Mouse (Mus musculus): ENCODE data around the gene Alkbh1. TPM values are rescaled to one million over a fixed set of nuclear protein-coding genes. Genes with fewer than 3 reads are reported as not detected.

Alkbh1 gene
- total and polyA plus RNA-seq, 3 experiments: 7.6 to 11.5 (median 9.6) TPM

- TF ChIP-seq EP300 (IDR thresholded peaks at IDR 0.05; ENCODE audit: insufficient read depth, low read depth, low read length): no peak
- no peak for TF ChIP-seq POLR2A (IDR thresholded peaks at IDR 0.05; ENCODE audit: insufficient read depth, low read depth, low read length)
- no peak for TF ChIP-seq CTCF (IDR thresholded peaks at IDR 0.05)
- Histone ChIP-seq H3K27ac (no peak overlapping the region; the same call in 1 of the 2 replicates), H3K4me1 (ENCODE audit: control insufficient read depth, insufficient read depth, low read length) (peaks cover 5% of the 10 kb centered on the region), H3K4me3 (peak overlapping the region; percentile 87), H3K36me3 (ENCODE audit: control insufficient read depth, insufficient read depth, low read length) (peaks cover 19% of the 10 kb centered on the region), H3K79me2 (replicated peaks; ENCODE audit: control insufficient read depth, insufficient read depth, low read length) (no peaks in the 10 kb centered on the region; the same call in none of the 2 replicates), H3K27me3 (ENCODE audit: control insufficient read depth, insufficient read depth, low read length) (no peaks in the 10 kb centered on the region), H3K9ac (ENCODE audit: low read depth, low read length) (no peak overlapping the region)
- intact Hi-C loops (cut with DNase I): loop anchor here (2.0 kb wide), 1 partner anchor 30 kb away; the partner anchor contains the start of gene Snw1
- WGBS: 14% methylated on average over 12 of the region's 12 CpGs
- DNase-seq: no peak
Measured at GRCm38 (mm10) chr12:87442177-87443114, 1.4 kb downstream of the Alkbh1 start.

GRCm38 (mm10) chr12:87428885-87429284 is 14.9 kb downstream of the Alkbh1 start:
- TF ChIP-seq CTCF (IDR thresholded peaks at IDR 0.05) (no peak), POLR2A (IDR thresholded peaks at IDR 0.05; ENCODE audit: insufficient read depth, low read depth, low read length) (no peak), EP300 (IDR thresholded peaks at IDR 0.05; ENCODE audit: insufficient read depth, low read depth, low read length) (no peak)
- peaks cover 4% of the 10 kb centered on the region; the same call in 1 of the 2 replicates for H3K36me3 ChIP-seq (ENCODE audit: control insufficient read depth, insufficient read depth, low read length)

GRCm38 (mm10) chr12:87428295-87428694 is 15.5 kb downstream of the Alkbh1 start:
- no peak overlapping the region for H3K9ac ChIP-seq (ENCODE audit: low read depth, low read length)
- H3K79me2 ChIP-seq (replicated peaks; ENCODE audit: control insufficient read depth, insufficient read depth, low read length): no peaks in the 10 kb centered on the region
- H3K4me1 ChIP-seq (ENCODE audit: control insufficient read depth, insufficient read depth, low read length): no peaks in the 10 kb centered on the region
- no peak for DNase-seq
- peaks cover 4% of the 10 kb centered on the region; the same call in 1 of the 2 replicates for H3K36me3 ChIP-seq (ENCODE audit: control insufficient read depth, insufficient read depth, low read length)
- TF ChIP-seq CTCF (IDR thresholded peaks at IDR 0.05) (no peak), EP300 (IDR thresholded peaks at IDR 0.05; ENCODE audit: insufficient read depth, low read depth, low read length) (no peak), POLR2A (IDR thresholded peaks at IDR 0.05; ENCODE audit: insufficient read depth, low read depth, low read length) (no peak)
- intact Hi-C loops (cut with DNase I): no loop called here
- no peaks in the 10 kb centered on the region for H3K27me3 ChIP-seq (ENCODE audit: control insufficient read depth, insufficient read depth, low read length)
- no peak overlapping the region for H3K4me3 ChIP-seq
- 83% methylated on average over 2 of the region's 2 CpGs for WGBS
- no peak overlapping the region for H3K27ac ChIP-seq

More at GRCm38 (mm10) chr12:87428885-87429284, 14.9 kb downstream of the Alkbh1 start:
- Histone ChIP-seq H3K9ac (ENCODE audit: low read depth, low read length) (no peak overlapping the region), H3K4me3 (no peak overlapping the region), H3K4me1 (ENCODE audit: control insufficient read depth, insufficient read depth, low read length) (no peaks in the 10 kb centered on the region), H3K27me3 (ENCODE audit: control insufficient read depth, insufficient read depth, low read length) (no peaks in the 10 kb centered on the region), H3K79me2 (replicated peaks; ENCODE audit: control insufficient read depth, insufficient read depth, low read length) (no peaks in the 10 kb centered on the region), H3K27ac (no peak overlapping the region)
- WGBS: 70% methylated on average over 8 of the region's 8 CpGs
- intact Hi-C loops (cut with DNase I): no loop called here
- DNase-seq: no peak

GRCm38 (mm10) chr12:87426354-87427031 is 17.3 kb downstream of the Alkbh1 start:
- H3K36me3 ChIP-seq (ENCODE audit: control insufficient read depth, insufficient read depth, low read length): peaks cover 2% of the 10 kb centered on the region; the same call in 1 of the 2 replicates
- H3K27ac ChIP-seq: no peak overlapping the region
- H3K9ac ChIP-seq (ENCODE audit: low read depth, low read length): no peak overlapping the region
- TF ChIP-seq CTCF (IDR thresholded peaks at IDR 0.05) (no peak), EP300 (IDR thresholded peaks at IDR 0.05; ENCODE audit: insufficient read depth, low read depth, low read length) (no peak), POLR2A (IDR thresholded peaks at IDR 0.05; ENCODE audit: insufficient read depth, low read depth, low read length) (no peak)
- intact Hi-C loops (cut with DNase I): no loop called here
- no peaks in the 10 kb centered on the region for H3K79me2 ChIP-seq (replicated peaks; ENCODE audit: control insufficient read depth, insufficient read depth, low read length)
- H3K27me3 ChIP-seq (ENCODE audit: control insufficient read depth, insufficient read depth, low read length): no peaks in the 10 kb centered on the region
- DNase-seq: no peak
- H3K4me3 ChIP-seq: no peak overlapping the region
- 93% methylated on average over 5 of the region's 5 CpGs for WGBS
- H3K4me1 ChIP-seq (ENCODE audit: control insufficient read depth, insufficient read depth, low read length): no peaks in the 10 kb centered on the region

- Histone ChIP-seq H3K27ac (no peak overlapping the region), H3K79me2 (replicated peaks; ENCODE audit: control insufficient read depth, insufficient read depth, low read length) (no peaks in the 10 kb centered on the region), H3K36me3 (ENCODE audit: control insufficient read depth, insufficient read depth, low read length) (peaks cover 2% of the 10 kb centered on the region; the same call in 1 of the 2 replicates), H3K27me3 (ENCODE audit: control insufficient read depth, insufficient read depth, low read length) (no peaks in the 10 kb centered on the region), H3K9ac (ENCODE audit: low read depth, low read length) (no peak overlapping the region), H3K4me3 (no peak overlapping the region), H3K4me1 (ENCODE audit: control insufficient read depth, insufficient read depth, low read length) (no peaks in the 10 kb centered on the region)
- DNase-seq: no peak
- WGBS: 49% methylated on average over 3 of the region's 3 CpGs
- TF ChIP-seq CTCF (IDR thresholded peaks at IDR 0.05) (no peak), POLR2A (IDR thresholded peaks at IDR 0.05; ENCODE audit: insufficient read depth, low read depth, low read length) (no peak), EP300 (IDR thresholded peaks at IDR 0.05; ENCODE audit: insufficient read depth, low read depth, low read length) (no peak)
- intact Hi-C loops (cut with DNase I): no loop called here
Measured at GRCm38 (mm10) chr12:87424516-87424915, 19.3 kb downstream of the Alkbh1 start.
